Mouse (Mus musculus) olfactory bulb, adult 2 months (tissue): ENCODE results near the gene Ccdc82.

Experiments
- CTCF ChIP-seq: fragments of 200-500 bp; IDR thresholded peaks from 2 replicates; pipeline ENCODE4 v1.5.1; 2012; ENCODE audit warnings: low read depth, mild to moderate bottlenecking, low read length, moderate library complexity; ENCODE audit not compliant: insufficient read depth
- POLR2A ChIP-seq: fragments of 200-500 bp; IDR thresholded peaks from 2 replicates; pipeline ENCODE4 v1.6.1; 2012; ENCODE audit warnings: mild to moderate bottlenecking, low read depth, low read length, moderate library complexity; ENCODE audit not compliant: insufficient read depth

- TF ChIP-seq POLR2A: no peak
- TF ChIP-seq CTCF: no peak
Observed at GRCm38 (mm10) chr9:13200079-13200478, 46.7 kb upstream of the Ccdc82 start.
